Mouse (Mus musculus) MEL (cell line): ENCODE data around the gene Nus1. TPM values are rescaled to one million over a fixed set of nuclear protein-coding genes. Genes with fewer than 3 reads are reported as not detected.

Experiments
- polyA plus RNA-seq, 2 experiments: library from polyadenylated mRNA; stranded (reverse) in 1 of 2; unstranded in 1 of 2; fragments of >175 nt in 1 of 2; fragments of >200 nt in 1 of 2; gene quantifications; 2 replicates each; pipeline versions ENCODE4 v1.2.1 to v1.2.4; 2012; ENCODE audit warnings: low replicate concordance in 2 of 2, low read depth in 1 of 2; ENCODE audit not compliant: insufficient read length in 2 of 2, insufficient read depth in 1 of 2, missing spikeins in 1 of 2
- total RNA-seq: library from RNA; depleted of rRNA; stranded (reverse); fragments of 300-350 nt; gene quantifications from 2 replicates; pipeline ENCODE4 v1.2.3, GENCODE M21; 2012; rRNA removed

The Nus1 gene
- total and polyA plus RNA-seq, 3 experiments: 25.6 to 52.4 (median 43.5) TPM

Other genes with a start within 250 kb of the Nus1 start
- not detected in 2 replicates for gene Ros1, start 222.3 kb upstream of the Nus1 start, total RNA-seq
- gene Ros1, start 222.3 kb upstream of the Nus1 start, polyA plus RNA-seq: not detected
- gene Dcbld1, start 183.9 kb upstream of the Nus1 start, total RNA-seq: 4.0 and 4.5 TPM in 2 replicates
- 1 to 10 TPM in 1 of 2 experiments, not detected in 1; 7.1 TPM for gene Dcbld1, start 183.9 kb upstream of the Nus1 start, polyA plus RNA-seq
- not detected in 2 replicates for gene Gm26741, start 58.8 kb upstream of the Nus1 start, total RNA-seq
- not detected for gene Gm26741, start 58.8 kb upstream of the Nus1 start, polyA plus RNA-seq
- gene Gopc, start 35.4 kb upstream of the Nus1 start, total RNA-seq: 6.2 and 6.4 TPM in 2 replicates
- 1 to 10 TPM in 1 of 2 experiments, not detected in 1; 8.2 TPM for gene Gopc, start 35.4 kb upstream of the Nus1 start, polyA plus RNA-seq
- 0.12 and 0.13 TPM in 2 replicates for gene Nepn, start 28.6 kb upstream of the Nus1 start, total RNA-seq
- under 1 TPM in 1 of 2 experiments, not detected in 1; 0.17 TPM for gene Nepn, start 28.6 kb upstream of the Nus1 start, polyA plus RNA-seq